Mouse (Mus musculus) neural tube, embryonic 13.5 days (tissue): Measurements from ENCODE around the gene Gnat2. TPM values are rescaled to one million over a fixed set of nuclear protein-coding genes. Genes with fewer than 3 reads are reported as not detected.

Experiments
- ATAC-seq: fragments of 200-750 bp; cut with Nextera tagmentation; 2 replicates; pipeline ENCODE4 v1.8.0; 2017; ENCODE audit warnings: low read depth, mild to moderate bottlenecking, moderate TSS enrichment, moderate library complexity
- H3K27ac ChIP-seq: fragments of 300-500 bp; sonication (generic); replicated peaks from 2 replicates; pipeline ENCODE4 v1.5.1; 2015; ENCODE audit warnings: moderate library complexity, mild to moderate bottlenecking, inconsistent platforms
- H3K27me3 ChIP-seq: fragments of 300-500 bp; sonication (generic); 2 replicates; pipeline ENCODE4 v1.6.1; 2015; ENCODE audit warnings: mild to moderate bottlenecking, inconsistent platforms
- H3K36me3 ChIP-seq: fragments of 300-500 bp; sonication (generic); 2 replicates; pipeline ENCODE4 v1.6.1; 2015; ENCODE audit warnings: mild to moderate bottlenecking, inconsistent platforms
- H3K4me1 ChIP-seq: fragments of 300-500 bp; sonication (generic); replicated peaks from 2 replicates; pipeline ENCODE4 v1.6.1; 2015; ENCODE audit warnings: inconsistent platforms
- H3K4me2 ChIP-seq: fragments of 300-500 bp; sonication (generic); 2 replicates; pipeline ENCODE4 v1.6.1; 2015; ENCODE audit warnings: inconsistent platforms, mild to moderate bottlenecking, moderate library complexity
- H3K4me3 ChIP-seq: fragments of 300-500 bp; sonication (generic); 2 replicates; pipeline ENCODE4 v1.5.1; 2015; ENCODE audit warnings: mild to moderate bottlenecking, inconsistent platforms
- H3K9ac ChIP-seq: fragments of 300-500 bp; sonication (generic); 2 replicates; pipeline ENCODE4 v1.6.1; 2015; ENCODE audit warnings: moderate library complexity, mild to moderate bottlenecking, inconsistent platforms
- H3K9me3 ChIP-seq: fragments of 300-500 bp; sonication (generic); 2 replicates; pipeline ENCODE4 v1.6.1; 2016; ENCODE audit warnings: inconsistent platforms
- WGBS: fragments of 180-500 bp; shearing (Covaris S2); methylation state at CpG from one replicate; pipeline ENCODE4 v1.1.7; 2015; 5-methylcytosine and 5-hydroxymethylcytosine counted together
- polyA plus RNA-seq: library from polyadenylated mRNA; unstranded; fragments of >200 nt; fragmentation: Nextera tagmentation; extraction: Ambion mirVana; gene quantifications from 2 replicates; pipeline ENCODE4 v1.2.1, GENCODE M21; 2015

Gnat2 gene
- 0.08 and 0.36 TPM in 2 replicates for polyA plus RNA-seq

- Histone ChIP-seq H3K4me1 (peaks cover 10% of the 10 kb centered on the region; the same call in 1 of the 2 replicates), H3K4me3 (no peak within 1 kb of the TSS), H3K9me3 (no peaks in the 10 kb centered on the region), H3K9ac (no peak within 1 kb of the TSS), H3K27me3 (no peaks in the 10 kb centered on the region), H3K4me2 (no peak within 1 kb of the TSS), H3K27ac (no peak within 1 kb of the TSS), H3K36me3 (no peaks in the 10 kb centered on the region)
- WGBS, result 84% methylated on average over 15 of the region's 15 CpGs
- no peak for ATAC-seq
Measured at GRCm38 (mm10) chr3:108092536-108093115, at the start of gene Gnat2. TSS of gene Gnat2 (plus strand) at chr3:108092789.

DNA sequence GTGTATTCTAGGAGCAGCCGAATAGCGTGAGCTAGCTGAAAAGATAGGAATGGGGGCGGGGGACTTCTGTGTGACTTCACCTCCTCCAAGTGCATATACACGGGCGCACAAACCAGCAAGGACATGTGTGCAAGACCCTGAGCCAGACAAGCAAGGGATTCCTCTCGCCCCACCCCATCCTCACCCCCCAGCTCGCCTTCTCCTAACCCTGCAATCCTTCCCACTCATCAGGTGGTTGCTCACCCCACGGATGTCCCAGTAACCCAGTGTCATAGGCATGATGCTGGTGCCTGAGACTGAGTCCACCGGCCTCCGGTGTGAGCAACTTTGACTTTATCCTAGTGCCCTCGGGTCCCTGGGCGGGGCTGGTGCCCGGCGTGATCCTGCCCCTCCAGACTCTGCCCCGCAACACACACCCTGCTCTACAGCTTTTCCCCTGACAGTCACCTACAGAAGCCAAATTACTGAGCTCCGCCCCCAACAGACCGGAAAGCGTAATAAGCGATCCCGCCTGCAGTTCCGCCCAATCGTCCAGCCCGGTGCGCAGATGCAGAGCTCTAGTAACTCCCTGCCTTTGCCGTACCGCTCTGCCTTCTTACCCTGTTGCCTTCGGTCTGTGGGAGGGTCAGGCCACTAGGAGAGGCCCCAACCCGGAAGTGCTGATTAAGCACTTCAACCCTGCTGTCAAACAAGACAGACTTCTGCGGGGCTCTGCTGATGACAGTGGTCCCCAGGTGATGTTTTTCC lies 48.0 kb upstream of the Gnat2 start, which contains the start of gene Gstm4:
TSS of gene Gstm4 (minus strand) at position 501 of the 747 bp plus-strand sequence.
- no peaks in the 10 kb centered on the region for H3K36me3 ChIP-seq
- H3K9ac ChIP-seq, result peak within 1 kb of the TSS; percentile 73
- peak within 1 kb of the TSS; percentile 23; the same call in 1 of the 2 replicates for H3K27ac ChIP-seq
- H3K4me2 ChIP-seq, result peak within 1 kb of the TSS; percentile 88
- H3K27me3 ChIP-seq, result 0 out of 2 replicates have a peak, but pooled peaks cover 4% of the 10 kb centered on the region
- peak within 1 kb of the TSS; percentile 56 for H3K4me3 ChIP-seq
- WGBS, result 9% methylated on average over 29 of the region's 29 CpGs
- H3K9me3 ChIP-seq, result no peaks in the 10 kb centered on the region
- ATAC-seq, result peak; percentile 89
- H3K4me1 ChIP-seq, result peaks cover 12% of the 10 kb centered on the region

DNA sequence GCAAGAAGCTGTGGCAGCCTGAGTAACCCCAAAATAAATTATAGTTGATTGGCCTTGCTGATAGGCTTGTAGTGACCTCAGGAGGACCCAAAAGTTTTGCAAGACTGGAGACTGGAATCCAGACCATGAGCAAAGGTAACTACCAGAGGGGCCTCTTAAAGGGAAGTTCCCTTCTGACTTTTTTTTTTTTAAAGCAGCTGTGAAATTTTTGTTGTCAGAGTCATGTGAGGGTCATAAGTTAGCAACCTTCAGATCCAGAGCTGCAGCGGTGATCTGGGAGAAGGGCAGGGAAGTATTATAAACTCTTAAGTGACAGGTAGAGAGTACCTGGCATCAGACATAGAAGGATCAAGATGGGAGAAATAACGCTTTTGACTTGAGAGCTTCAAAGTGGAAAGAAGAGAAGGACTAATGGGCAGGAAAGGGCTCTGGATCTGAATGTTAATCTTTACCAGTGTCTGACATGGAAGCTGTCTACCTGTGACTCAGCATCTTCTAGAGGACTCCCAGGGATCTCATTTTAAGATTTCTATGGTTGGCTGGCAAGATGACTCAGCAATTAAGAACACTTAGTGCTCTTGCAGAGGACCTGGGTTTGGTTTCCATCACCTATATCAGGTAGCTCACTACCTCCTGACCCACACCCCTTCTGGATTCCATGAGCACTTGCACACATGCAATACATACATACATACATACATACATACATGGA lies 45.5 kb upstream of the Gnat2 start:
- no peak overlapping the region for H3K9ac ChIP-seq
- no peaks in the 10 kb centered on the region for H3K9me3 ChIP-seq
- no peak for ATAC-seq
- no peak overlapping the region for H3K27ac ChIP-seq
- no peaks in the 10 kb centered on the region for H3K36me3 ChIP-seq
- H3K4me2 ChIP-seq, result no peak overlapping the region
- H3K4me1 ChIP-seq, result peaks cover 12% of the 10 kb centered on the region
- 0 out of 2 replicates have a peak, but pooled peaks cover 4% of the 10 kb centered on the region for H3K27me3 ChIP-seq
- no peak overlapping the region for H3K4me3 ChIP-seq
- 89% methylated on average over 2 of the region's 2 CpGs for WGBS

GRCm38 (mm10) chr3:108048306-108048705 lies 44.3 kb upstream of the Gnat2 start:
- Histone ChIP-seq H3K36me3 (no peaks in the 10 kb centered on the region), H3K9ac (no peak overlapping the region)
- 79% methylated on average over 3 of the region's 3 CpGs for WGBS

GRCm38 (mm10) chr3:108050493-108050892 lies 42.1 kb upstream of the Gnat2 start:
- Histone ChIP-seq H3K9me3 (no peaks in the 10 kb centered on the region), H3K27me3 (no peaks in the 10 kb centered on the region), H3K9ac (no peak overlapping the region), H3K4me2 (no peak overlapping the region), H3K4me3 (no peak overlapping the region), H3K27ac (no peak overlapping the region), H3K4me1 (no peaks in the 10 kb centered on the region), H3K36me3 (no peaks in the 10 kb centered on the region)
- WGBS, result 93% methylated on average over 5 of the region's 5 CpGs
- ATAC-seq, result no peak

More at GRCm38 (mm10) chr3:108048306-108048705, 44.3 kb upstream of the Gnat2 start:
- Histone ChIP-seq H3K27me3 (0 out of 2 replicates have a peak, but pooled peaks cover 2% of the 10 kb centered on the region), H3K4me3 (no peak overlapping the region), H3K9me3 (no peaks in the 10 kb centered on the region), H3K4me1 (peaks cover 12% of the 10 kb centered on the region), H3K27ac (no peak overlapping the region), H3K4me2 (no peak overlapping the region)
- ATAC-seq, result no peak

DNA sequence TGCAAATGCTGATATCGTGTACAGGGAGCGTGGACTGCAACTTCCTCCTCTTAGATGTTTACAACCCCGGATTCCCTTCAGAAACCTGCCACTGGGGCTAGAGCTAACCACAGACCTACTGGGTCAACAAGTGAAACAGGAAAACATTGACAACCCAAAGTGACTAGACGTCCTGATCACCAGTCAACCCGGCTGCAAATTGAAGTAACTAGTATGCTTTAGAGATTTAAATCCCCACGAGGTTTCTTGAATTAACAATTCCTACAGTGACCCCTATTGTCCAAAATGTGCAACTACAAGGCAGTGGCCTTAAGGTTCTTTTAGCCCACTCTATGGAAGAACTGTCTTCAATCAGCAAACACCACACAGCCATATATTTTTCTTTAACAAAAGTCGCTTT lies 31.2 kb upstream of the Gnat2 start:
- ATAC-seq, result no peak; the same call in 1 of the 2 replicates
- H3K9me3 ChIP-seq, result no peaks in the 10 kb centered on the region
- no peaks in the 10 kb centered on the region for H3K36me3 ChIP-seq
- no peak overlapping the region for H3K27ac ChIP-seq
- H3K27me3 ChIP-seq, result no peaks in the 10 kb centered on the region
- WGBS, result 24% methylated on average over 7 of the region's 7 CpGs
- H3K4me3 ChIP-seq, result no peak overlapping the region
- 0 out of 2 replicates have a peak overlapping the region, but pooled peaks have one; percentile 18 for H3K4me2 ChIP-seq
- no peak overlapping the region for H3K9ac ChIP-seq
- H3K4me1 ChIP-seq, result no peaks in the 10 kb centered on the region

GRCm38 (mm10) chr3:108062648-108063047 lies 29.9 kb upstream of the Gnat2 start:
- H3K36me3 ChIP-seq, result no peaks in the 10 kb centered on the region
- 84% methylated on average over 8 of the region's 8 CpGs for WGBS
- no peaks in the 10 kb centered on the region for H3K9me3 ChIP-seq
- no peak overlapping the region for H3K9ac ChIP-seq
- H3K4me2 ChIP-seq, result no peak overlapping the region
- no peaks in the 10 kb centered on the region for H3K27me3 ChIP-seq
- no peak overlapping the region for H3K27ac ChIP-seq
- H3K4me1 ChIP-seq, result no peaks in the 10 kb centered on the region
- H3K4me3 ChIP-seq, result no peak overlapping the region
- ATAC-seq, result no peak

GRCm38 (mm10) chr3:108064672-108065071 lies 27.9 kb upstream of the Gnat2 start:
- 85% methylated on average over 4 of the region's 4 CpGs for WGBS
- Histone ChIP-seq H3K4me2 (no peak overlapping the region), H3K27me3 (no peaks in the 10 kb centered on the region), H3K9ac (no peak overlapping the region), H3K36me3 (no peaks in the 10 kb centered on the region), H3K4me1 (no peaks in the 10 kb centered on the region), H3K27ac (no peak overlapping the region), H3K9me3 (no peaks in the 10 kb centered on the region), H3K4me3 (no peak overlapping the region)
- ATAC-seq, result no peak

- Histone ChIP-seq H3K27ac (no peak overlapping the region), H3K9ac (no peak overlapping the region), H3K4me2 (no peak overlapping the region), H3K4me3 (no peak overlapping the region), H3K27me3 (no peaks in the 10 kb centered on the region), H3K36me3 (no peaks in the 10 kb centered on the region), H3K9me3 (no peaks in the 10 kb centered on the region), H3K4me1 (no peaks in the 10 kb centered on the region)
- ATAC-seq, result no peak
- WGBS, result 78% methylated on average over 9 of the region's 9 CpGs
Measured at GRCm38 (mm10) chr3:108065551-108065950, 27.0 kb upstream of the Gnat2 start.

GRCm38 (mm10) chr3:108067370-108067934 lies 25.1 kb upstream of the Gnat2 start:
- ATAC-seq, result no peak
- H3K4me2 ChIP-seq, result no peak overlapping the region
- H3K27ac ChIP-seq, result no peak overlapping the region
- 66% methylated on average over 6 of the region's 6 CpGs for WGBS
- no peak overlapping the region for H3K9ac ChIP-seq
- H3K4me3 ChIP-seq, result no peak overlapping the region
- H3K4me1 ChIP-seq, result no peaks in the 10 kb centered on the region
- no peaks in the 10 kb centered on the region for H3K27me3 ChIP-seq
- H3K9me3 ChIP-seq, result no peaks in the 10 kb centered on the region
- 0 out of 2 replicates have a peak, but pooled peaks cover 4% of the 10 kb centered on the region for H3K36me3 ChIP-seq

GRCm38 (mm10) chr3:108068826-108069225 lies 23.8 kb upstream of the Gnat2 start:
- Histone ChIP-seq H3K4me3 (no peak overlapping the region), H3K9me3 (no peaks in the 10 kb centered on the region), H3K27ac (no peak overlapping the region), H3K4me1 (peaks cover 10% of the 10 kb centered on the region), H3K4me2 (no peak overlapping the region), H3K36me3 (0 out of 2 replicates have a peak, but pooled peaks cover 4% of the 10 kb centered on the region), H3K9ac (no peak overlapping the region), H3K27me3 (no peaks in the 10 kb centered on the region)
- WGBS, result 17% methylated on average over 1 of the region's 1 CpGs
- no peak for ATAC-seq
